ENCODE assay signal across 8 mouse cellular contexts in the genomic region with DNA sequence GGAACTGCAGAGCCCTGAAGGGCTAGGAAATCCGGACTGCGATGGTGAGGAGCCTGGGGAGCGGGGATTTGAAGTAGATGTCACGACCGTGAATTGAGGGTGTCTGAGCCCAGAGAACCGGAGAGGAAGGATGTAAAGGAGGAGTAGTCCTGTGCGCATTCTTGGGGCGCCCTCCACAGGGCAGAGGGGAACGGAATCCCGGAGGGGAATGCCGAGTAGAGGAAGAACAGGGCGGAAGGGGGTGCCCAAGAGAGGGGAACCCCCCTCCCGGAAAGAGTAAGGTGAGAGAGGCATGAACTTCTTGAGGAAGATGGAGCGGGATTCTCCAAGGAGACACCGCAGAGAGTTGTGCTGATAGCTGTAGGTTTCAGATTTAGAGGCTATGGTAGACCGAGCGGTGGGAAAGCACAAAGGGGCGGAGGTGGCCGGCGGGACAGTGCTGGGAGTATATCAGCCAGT. TPM values are rescaled to one million over a fixed set of nuclear protein-coding genes. Genes with fewer than 3 reads are reported as not detected.
DNase-seq lines count a peak whose midpoint lies in the region; ATAC-seq and TF ChIP-seq lines count a peak whose summit lies in the region.

No protein-coding gene starts in this region.

- peak overlapping the region; percentile 80 for H3K4me2 ChIP-seq in hindbrain, embryonic 15.5 days

- DNase-seq in MEL (ENCODE audit: low read depth, low spot score), result peak; percentile 28
- peak; percentile 89 for DNase-seq in cerebellum, adult 9-10 months
- DNase-seq in frontal cortex, postnatal 25 days (ENCODE audit: low spot score in 2 of 2), result peak; percentile 67 to 69
- DNase-seq in left cerebral cortex, adult 11 months (ENCODE audit: low spot score), result peak; percentile 77
- DNase-seq in lung, postnatal 25 days (ENCODE audit: low spot score), result peak; percentile 78
- peak; percentile 16 for DNase-seq in retina, adult 2 months (ENCODE audit: low read depth, low spot score)
- DNase-seq in thymus, postnatal 25 days, result peak; percentile 79

- ATAC-seq in hindbrain, embryonic 15.5 days (ENCODE audit: low FRiP score, low read depth), result peak; percentile 87

- TF ChIP-seq EP300 in MEL (IDR thresholded peaks at IDR 0.05; ENCODE audit: low read depth in 1 of 2, low read length in 2 of 2), result no peak

- under 1% methylated on average over 20 of the region's 20 CpGs for WGBS in hindbrain, embryonic 15.5 days

- peak; percentile 11 for TF ChIP-seq RAD21 in MEL (IDR thresholded peaks at IDR 0.05; ENCODE audit: low read depth, low read length)

- peak overlapping the region; percentile 60 to 75; a peak in 3 of 4 replicates for H3K4me3 ChIP-seq in MEL (ENCODE audit: control insufficient read depth in 1 of 2, insufficient read depth in 1 of 2, low read depth in 2 of 2, low read length in 2 of 2)
- H3K4me3 ChIP-seq in hindbrain, embryonic 15.5 days, result peak overlapping the region; percentile 76

- no peak for TF ChIP-seq POLR2A in MEL (IDR thresholded peaks at IDR 0.05; ENCODE audit: control insufficient read depth in 1 of 2, insufficient read depth in 1 of 2, low read depth in 1 of 2, low read length in 2 of 2, poor library complexity in 1 of 2)

- peak in 2 of 3 experiments; percentile 29 to 41; a peak in 4 of 6 replicates for TF ChIP-seq CTCF in MEL (IDR thresholded peaks at IDR 0.05 in 2 of 3, conservative IDR thresholded peaks at IDR 0.05 in 1 of 3; ENCODE audit: control insufficient read depth in 1 of 3, insufficient read depth in 1 of 3, low read depth in 2 of 3, low read length in 3 of 3, poor library complexity in 1 of 3, severe bottlenecking in 1 of 3)

- H3K79me2 ChIP-seq in MEL (ENCODE audit: control insufficient read depth, insufficient read depth, low read length, poor library complexity), result no peaks in the 10 kb centered on the region

- H3K9me3 ChIP-seq in MEL (replicated peaks; ENCODE audit: insufficient read depth, low read length), result no peaks in the 10 kb centered on the region
- no peaks in the 10 kb centered on the region for H3K9me3 ChIP-seq in hindbrain, embryonic 15.5 days

- H3K4me1 ChIP-seq in MEL (ENCODE audit: control insufficient read depth in 1 of 2, insufficient read depth in 2 of 2, low read length in 2 of 2), result no peaks in the 10 kb centered on the region
- H3K4me1 ChIP-seq in hindbrain, embryonic 15.5 days (replicated peaks), result peaks cover 19% of the 10 kb centered on the region

- peaks cover 3 to 7% of the 10 kb centered on the region in 2 experiments for H3K27me3 ChIP-seq in MEL (ENCODE audit: control insufficient read depth in 1 of 2, insufficient read depth in 2 of 2, low read length in 2 of 2)
- H3K27me3 ChIP-seq in hindbrain, embryonic 15.5 days, result no peaks in the 10 kb centered on the region

- H3K9ac ChIP-seq in MEL (ENCODE audit: control insufficient read depth, low read depth, low read length, poor library complexity, severe bottlenecking), result peak overlapping the region; percentile 55
- H3K9ac ChIP-seq in hindbrain, embryonic 15.5 days, result peak overlapping the region; percentile 61

- no peaks in the 10 kb centered on the region; a peak in 1 of 4 replicates for H3K36me3 ChIP-seq in MEL (ENCODE audit: control insufficient read depth in 1 of 2, insufficient read depth in 2 of 2, low read length in 2 of 2)
- no peaks in the 10 kb centered on the region for H3K36me3 ChIP-seq in hindbrain, embryonic 15.5 days

- no peak overlapping the region for H3K27ac ChIP-seq in MEL (ENCODE audit: control insufficient read depth, low read depth, low read length)
- peak overlapping the region; percentile 80 for H3K27ac ChIP-seq in hindbrain, embryonic 15.5 days (replicated peaks)

TF ChIP-seq in MEL, 35 proteins besides CTCF, POLR2A, EP300 and RAD21:
- TF ChIP-seq MYB (IDR thresholded peaks at IDR 0.05; ENCODE audit: low read depth, low read length) (no peak), GABPA (IDR thresholded peaks at IDR 0.05; ENCODE audit: low read depth, low read length) (no peak), MAFK (IDR thresholded peaks at IDR 0.05; ENCODE audit: borderline replicate concordance, low read depth, low read length) (no peak), E2F4 (IDR thresholded peaks at IDR 0.05; ENCODE audit: borderline replicate concordance, low read depth, low read length) (no peak), ZNF384 (IDR thresholded peaks at IDR 0.05; ENCODE audit: low read depth, low read length) (no peak), GATA1 (IDR thresholded peaks at IDR 0.05; ENCODE audit: low read depth, low read length) (no peak), TCF12 (IDR thresholded peaks at IDR 0.05; ENCODE audit: low read depth, low read length) (no peak)
TF ChIP-seq in MEL: peak in this region for 0.

RNA-seq across cellular contexts. Expression of a gene that starts 0.6 kb away (rescaled TPM):
- 0.46 and 0.69 TPM in 2 replicates for total RNA-seq in MEL (2012; rRNA removed)
- 1 to 10 TPM in 1 of 2 experiments, not detected in 1; 1.8 TPM for polyA plus RNA-seq in MEL (2012; ENCODE audit: insufficient read depth in 1 of 2, insufficient read length in 2 of 2, low read depth in 1 of 2, low replicate concordance in 2 of 2, missing spikeins in 1 of 2)
- polyA plus RNA-seq in hindbrain, embryonic 15.5 days (2015; fragmentation: Nextera tagmentation; extraction: Ambion mirVana), result 33.0 and 38.6 TPM in 2 replicates

Comparison
In these comparisons a context has a peak if more than half of its experiments do, and no peak if none do; other contexts are left out.
1. DNase-seq: peak in every context shown above with its lines; median percentile 89 in cerebellum, adult 9-10 months; 79 in thymus, postnatal 25 days; 78 in lung, postnatal 25 days; 77 in left cerebral cortex, adult 11 months; 68 in frontal cortex, postnatal 25 days; 28 in MEL; 16 in retina, adult 2 months.
2. RNA of a gene that starts 0.6 kb away (polyA plus RNA-seq): 33.0 to 38.6 TPM in hindbrain, embryonic 15.5 days; 1.8 TPM in MEL; every median in the first group is over 10 times any median in the second.